Mouse (Mus musculus) ES-Bruce4 (cell line): ENCODE results near the gene Gfra1.

Source experiments
- CTCF ChIP-seq: IDR thresholded peaks from one replicate; pipeline ENCODE4 v1.8.1; 2011; ENCODE audit warnings: low read depth, low read length
- POLR2A ChIP-seq: IDR thresholded peaks from one replicate; pipeline ENCODE4 v1.8.1; 2011; ENCODE audit warnings: low read length; ENCODE audit not compliant: insufficient read depth

DNA sequence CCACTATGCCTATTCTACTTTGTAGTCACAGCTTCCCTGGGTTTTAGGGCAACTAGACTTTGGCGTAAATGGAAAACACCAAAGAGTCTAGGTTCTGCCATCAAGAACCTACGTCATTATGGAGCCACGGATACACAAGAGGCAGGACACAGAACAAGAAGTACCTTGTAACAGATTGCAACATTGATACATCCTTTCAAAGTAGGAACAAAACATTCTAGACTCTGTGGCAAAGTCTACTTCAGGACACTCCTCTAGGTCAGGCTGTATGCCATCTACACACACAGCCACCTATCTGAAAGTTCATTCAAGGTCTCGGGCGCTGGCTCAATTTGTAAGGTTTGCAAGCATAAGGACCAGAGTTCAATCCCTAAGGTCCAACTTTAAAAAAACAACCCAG is 81.1 kb downstream of the Gfra1 start:
- TF ChIP-seq CTCF (no peak), POLR2A (no peak)
